Mouse (Mus musculus) myocyte (in vitro differentiated cells): ENCODE measurements around the gene Avil. TPM values are rescaled to one million over a fixed set of nuclear protein-coding genes. Genes with fewer than 3 reads are reported as not detected.
A peak's percentile ranks its signal among the peaks of the same experiment; 100 is the strongest.

ENCODE experiments used
- H3K27me3 ChIP-seq: one replicate; pipeline ENCODE4 v1.6.1; 2011; ENCODE audit not compliant: control insufficient read depth, insufficient read depth, insufficient read length
- H3K36me3 ChIP-seq: one replicate; pipeline ENCODE4 v1.6.1; 2011; ENCODE audit not compliant: control insufficient read depth, insufficient read depth
- H3K4me2 ChIP-seq: one replicate; pipeline ENCODE4 v1.6.1; 2011; ENCODE audit warnings: low read depth, control low read depth
- H3K4me3 ChIP-seq: one replicate; pipeline ENCODE4 v1.5.1; 2011; ENCODE audit warnings: mild to moderate bottlenecking, control low read depth, moderate library complexity
- H3K79me2 ChIP-seq: one replicate; pipeline ENCODE4 v1.6.1; 2011; ENCODE audit not compliant: control insufficient read depth, insufficient read depth
- H3ac ChIP-seq: one replicate; pipeline ENCODE4 v1.6.1; 2011; ENCODE audit not compliant: control insufficient read depth, insufficient read length
- CEBPB ChIP-seq: IDR thresholded peaks from 2 replicates; pipeline ENCODE4 v1.6.1; 2011; ENCODE audit warnings: mild to moderate bottlenecking, moderate library complexity; ENCODE audit not compliant: poor library complexity, insufficient read depth, severe bottlenecking
- E2F4 ChIP-seq: IDR thresholded peaks from one replicate; pipeline ENCODE4 v1.6.1; 2011; ENCODE audit warnings: mild to moderate bottlenecking, control low read depth, moderate library complexity; ENCODE audit not compliant: insufficient read depth
- MAX ChIP-seq: IDR thresholded peaks from one replicate; pipeline ENCODE4 v1.6.1; 2011; ENCODE audit warnings: low read depth, mild to moderate bottlenecking, control low read depth
- MYOD1 ChIP-seq, 3 experiments: IDR thresholded peaks; one replicate each; pipeline ENCODE4 v1.6.1; 2011; ENCODE audit warnings: control low read depth in 2 of 3, low read depth in 2 of 3, mild to moderate bottlenecking in 2 of 3, moderate library complexity in 1 of 3; ENCODE audit not compliant: insufficient read length in 2 of 3, control insufficient read depth in 1 of 3
- MYOG ChIP-seq, 3 experiments: IDR thresholded peaks; one replicate each; pipeline ENCODE4 v1.6.1; 2011; ENCODE audit warnings: control low read depth in 2 of 3, low read depth in 2 of 3, mild to moderate bottlenecking in 2 of 3; ENCODE audit not compliant: insufficient read length in 2 of 3, control insufficient read depth in 1 of 3, insufficient read depth in 1 of 3
- POLR2A ChIP-seq: IDR thresholded peaks from one replicate; pipeline ENCODE4 v1.6.1; 2011; ENCODE audit warnings: low read depth, mild to moderate bottlenecking, control low read depth, moderate library complexity; ENCODE audit not compliant: insufficient read length
- POLR2AphosphoS2 ChIP-seq: IDR thresholded peaks from one replicate; pipeline ENCODE4 v1.6.1; 2011; ENCODE audit warnings: low read depth, control low read depth; ENCODE audit not compliant: insufficient read length
- REST ChIP-seq: IDR thresholded peaks from one replicate; pipeline ENCODE4 v1.6.1; 2011; ENCODE audit warnings: mild to moderate bottlenecking, control low read depth, moderate library complexity; ENCODE audit not compliant: insufficient read depth, insufficient read length
- SRF ChIP-seq: IDR thresholded peaks from one replicate; pipeline ENCODE4 v1.6.1; 2011; ENCODE audit warnings: low read depth; ENCODE audit not compliant: control insufficient read depth, insufficient read length
- TCF12 ChIP-seq: IDR thresholded peaks from one replicate; pipeline ENCODE4 v1.6.1; 2011; ENCODE audit warnings: mild to moderate bottlenecking, control low read depth; ENCODE audit not compliant: poor library complexity, insufficient read depth, severe bottlenecking
- TCF3 ChIP-seq: IDR thresholded peaks from one replicate; pipeline ENCODE4 v1.6.1; 2011; ENCODE audit warnings: low read depth, control low read depth; ENCODE audit not compliant: insufficient read length
- USF1 ChIP-seq: IDR thresholded peaks from one replicate; pipeline ENCODE4 v1.6.1; 2011; ENCODE audit warnings: low read depth, mild to moderate bottlenecking, control low read depth, moderate library complexity
- polyA plus RNA-seq: library from polyadenylated mRNA; unstranded; fragments of >200 nt; fragmentation: generic; extraction: Trizol; gene quantifications from one replicate; pipeline ENCODE4 v1.2.1, GENCODE M21; 2012; ENCODE audit warnings: missing spikeins

The Avil gene
- polyA plus RNA-seq: 33.3 TPM

DNA sequence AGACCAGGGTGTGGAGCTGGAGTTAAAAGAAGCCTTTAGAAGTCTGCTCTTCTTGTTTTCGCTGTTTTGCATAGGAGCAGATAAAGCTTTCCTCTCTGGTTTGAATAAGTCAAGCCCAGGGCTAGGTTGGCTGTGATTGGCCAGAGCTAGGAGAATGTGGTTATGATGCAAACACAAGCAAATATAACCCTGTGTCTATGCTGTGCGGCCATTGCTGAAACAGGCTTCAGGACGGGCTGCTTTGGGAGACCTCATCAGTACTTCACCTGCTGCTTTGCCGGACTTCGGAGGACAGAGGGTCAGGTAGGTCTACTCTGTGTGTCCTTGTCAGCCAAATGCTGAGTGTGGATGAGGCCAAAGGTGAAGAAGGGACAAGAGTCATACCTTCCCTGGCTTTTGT is at the start of gene Avil:
Avil (plus strand) TSS at position 181 of the 400 bp plus-strand sequence.
- peak within 1 kb of the TSS; percentile 47 for H3K4me2 ChIP-seq
- no peak for TF ChIP-seq TCF12
- no peak for TF ChIP-seq SRF
- no peak for TF ChIP-seq REST
- no peak for TF ChIP-seq MYOD1 (IDR thresholded peaks at IDR 0.05; ENCODE audit: control insufficient read depth in 1 of 3, insufficient read length in 2 of 3, low read depth in 2 of 3)
- TF ChIP-seq MYOG (IDR thresholded peaks at IDR 0.05; ENCODE audit: control insufficient read depth in 1 of 3, insufficient read depth in 1 of 3, insufficient read length in 2 of 3, low read depth in 2 of 3): no peak
- no peak for TF ChIP-seq USF1
- no peak for TF ChIP-seq MAX
- peak; percentile 79; the same call in 1 of the 2 replicates for TF ChIP-seq CEBPB
- peak; percentile 94 for TF ChIP-seq POLR2AphosphoS2
- peak; percentile 68 for TF ChIP-seq POLR2A
- no peak for TF ChIP-seq TCF3
- no peak for TF ChIP-seq E2F4
- H3K79me2 ChIP-seq: no peaks in the 10 kb centered on the region
- H3K4me3 ChIP-seq: peak within 1 kb of the TSS; percentile 38
- no peak within 1 kb of the TSS for H3ac ChIP-seq
- no peaks in the 10 kb centered on the region for H3K27me3 ChIP-seq
- peaks cover 8% of the 10 kb centered on the region for H3K36me3 ChIP-seq

DNA sequence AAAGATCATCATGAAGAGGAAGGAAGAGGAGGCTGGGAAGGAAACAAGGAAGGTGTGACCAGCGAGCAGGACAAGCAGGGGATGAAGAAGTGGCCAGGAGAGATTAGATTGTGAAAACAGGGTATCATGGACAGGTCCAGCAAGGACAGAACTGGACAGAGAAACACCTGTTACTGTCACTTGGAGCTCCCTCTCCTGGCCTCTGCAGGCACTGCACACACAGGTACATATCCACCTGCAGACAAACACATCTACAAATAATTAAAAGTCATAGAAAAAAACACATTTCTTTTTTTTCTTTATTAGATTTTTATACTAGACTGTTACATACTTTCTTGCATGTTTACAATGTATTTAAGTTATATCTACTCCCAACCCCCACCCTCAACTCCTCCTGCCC is 48.1 kb upstream of the Avil start:
- H3K79me2 ChIP-seq: no peaks in the 10 kb centered on the region
- no peak overlapping the region for H3ac ChIP-seq
- TF ChIP-seq POLR2A (no peak), MYOD1 (IDR thresholded peaks at IDR 0.05; ENCODE audit: control insufficient read depth in 1 of 3, insufficient read length in 2 of 3, low read depth in 2 of 3) (peak in 1 of 3 experiments; percentile 34)
- H3K27me3 ChIP-seq: no peaks in the 10 kb centered on the region
- H3K36me3 ChIP-seq: no peaks in the 10 kb centered on the region
- no peak overlapping the region for H3K4me3 ChIP-seq
- H3K4me2 ChIP-seq: no peak overlapping the region

DNA sequence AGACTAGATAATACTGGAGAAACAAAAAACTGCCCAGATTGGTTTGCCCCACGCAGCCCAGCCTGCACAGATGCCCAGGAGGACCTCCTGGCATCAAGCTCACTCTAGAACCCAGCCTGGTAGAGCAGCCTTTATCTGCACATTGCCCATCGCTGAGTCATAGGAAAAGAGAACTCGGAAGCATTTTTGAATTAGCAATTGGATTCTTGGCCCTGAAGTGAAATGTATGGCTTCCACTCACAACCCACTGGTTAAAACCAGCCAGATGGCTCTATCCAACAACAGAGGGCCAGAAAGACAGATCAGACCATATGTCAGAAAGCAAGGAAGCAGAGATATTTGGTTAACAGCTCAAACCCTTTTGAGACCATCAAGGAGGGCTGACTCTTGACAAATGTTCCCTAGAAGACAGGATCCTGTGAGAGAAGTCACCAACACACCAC is 47.5 kb upstream of the Avil start:
- H3K79me2 ChIP-seq: no peaks in the 10 kb centered on the region
- H3K36me3 ChIP-seq: no peaks in the 10 kb centered on the region
- TF ChIP-seq POLR2A (no peak), MAX (no peak), TCF3 (no peak), MYOG (IDR thresholded peaks at IDR 0.05; ENCODE audit: control insufficient read depth in 1 of 3, insufficient read depth in 1 of 3, insufficient read length in 2 of 3, low read depth in 2 of 3) (peak in 1 of 3 experiments; percentile 7), SRF (no peak), E2F4 (no peak), MYOD1 (IDR thresholded peaks at IDR 0.05; ENCODE audit: control insufficient read depth in 1 of 3, insufficient read length in 2 of 3, low read depth in 2 of 3) (no peak), USF1 (no peak)
- no peaks in the 10 kb centered on the region for H3K27me3 ChIP-seq
- H3K4me2 ChIP-seq: peak overlapping the region; percentile 1
- H3K4me3 ChIP-seq: no peak overlapping the region
- H3ac ChIP-seq: no peak overlapping the region

DNA sequence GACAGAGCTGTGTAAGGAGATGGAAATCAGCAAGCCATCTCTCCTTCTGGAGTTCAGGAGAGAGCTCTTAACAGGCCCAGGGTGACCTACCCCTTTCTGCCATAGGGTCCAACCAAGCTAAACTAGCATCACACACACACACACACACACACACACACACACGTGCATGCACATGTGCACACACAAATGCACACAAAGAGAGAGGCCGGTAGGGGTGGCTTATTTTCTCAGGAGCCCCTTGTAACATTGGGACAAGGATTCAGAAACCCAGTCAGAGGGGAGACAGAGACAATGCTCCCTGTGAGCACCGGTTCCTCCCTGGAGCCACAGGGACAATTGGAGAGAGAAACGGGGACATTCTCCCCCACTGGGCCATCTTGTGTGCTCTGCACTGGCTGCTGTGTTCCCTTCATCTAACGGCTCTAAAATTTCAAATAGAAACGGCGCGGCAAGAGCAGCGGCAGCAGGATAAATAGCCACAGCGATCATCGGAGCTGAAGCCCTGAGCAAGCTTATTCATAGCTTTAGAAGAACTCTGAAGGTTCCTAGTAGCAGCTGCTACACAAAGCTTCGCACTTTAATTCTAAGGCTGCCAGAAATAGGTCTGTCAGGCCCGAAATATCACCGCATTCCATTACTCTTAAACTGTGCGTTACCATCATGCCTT is 43.7 kb upstream of the Avil start:
- Histone ChIP-seq H3ac (no peak overlapping the region), H3K4me2 (peak overlapping the region; percentile 70), H3K79me2 (no peaks in the 10 kb centered on the region), H3K4me3 (no peak overlapping the region), H3K27me3 (no peaks in the 10 kb centered on the region), H3K36me3 (no peaks in the 10 kb centered on the region)
- no peak for TF ChIP-seq TCF3
- no peak for TF ChIP-seq REST
- TF ChIP-seq SRF: no peak
- peak in 1 of 3 experiments; percentile 7 for TF ChIP-seq MYOG (IDR thresholded peaks at IDR 0.05; ENCODE audit: control insufficient read depth in 1 of 3, insufficient read depth in 1 of 3, insufficient read length in 2 of 3, low read depth in 2 of 3)
- peak in 2 of 3 experiments; percentile 1 to 20 for TF ChIP-seq MYOD1 (IDR thresholded peaks at IDR 0.05; ENCODE audit: control insufficient read depth in 1 of 3, insufficient read length in 2 of 3, low read depth in 2 of 3)
- TF ChIP-seq TCF12: no peak

DNA sequence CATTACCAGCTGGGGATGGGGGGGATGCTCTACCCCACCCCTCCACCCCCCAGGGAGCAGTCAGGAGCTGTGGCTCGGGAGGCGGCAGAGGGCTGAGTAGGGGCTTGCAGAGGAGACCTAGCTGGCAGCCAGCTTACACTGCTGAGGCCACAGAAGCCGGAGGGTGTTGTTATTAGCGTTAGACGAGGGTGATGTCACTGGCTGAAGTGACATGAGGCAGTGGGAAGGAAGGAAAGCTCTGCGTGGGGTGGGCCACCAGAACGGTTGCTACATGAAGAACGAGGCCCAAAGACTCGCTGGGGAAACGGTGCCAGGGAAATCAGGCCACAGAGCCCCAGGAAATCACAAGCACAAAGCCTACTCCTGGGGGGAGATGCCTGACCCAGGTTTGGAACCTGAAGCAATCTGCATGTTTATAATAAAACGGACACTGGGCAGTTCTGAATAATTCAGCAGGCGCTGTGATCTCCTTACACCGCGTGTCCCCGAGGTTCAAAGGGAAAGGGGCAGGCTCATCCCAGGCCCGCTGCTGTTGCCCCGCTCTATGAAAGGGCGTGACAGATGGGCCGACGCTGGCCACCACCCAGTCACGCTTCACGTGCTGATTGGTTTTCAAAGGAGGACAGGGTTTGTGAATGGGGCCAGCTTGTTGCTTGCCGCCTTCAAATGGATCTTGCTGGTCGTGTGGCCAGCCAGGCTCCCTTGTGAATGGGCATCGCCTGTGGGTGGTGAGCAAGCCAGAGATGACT is 43.0 kb upstream of the Avil start:
- TF ChIP-seq TCF3 (no peak), REST (no peak), E2F4 (no peak), CEBPB (no peak), POLR2A (peak; percentile 31), POLR2AphosphoS2 (no peak), MYOD1 (IDR thresholded peaks at IDR 0.05; ENCODE audit: control insufficient read depth in 1 of 3, insufficient read length in 2 of 3, low read depth in 2 of 3) (peak in 2 of 3 experiments; percentile 5 to 56), MYOG (IDR thresholded peaks at IDR 0.05; ENCODE audit: control insufficient read depth in 1 of 3, insufficient read depth in 1 of 3, insufficient read length in 2 of 3, low read depth in 2 of 3) (peak in 1 of 3 experiments; percentile 47), MAX (no peak), USF1 (no peak), TCF12 (no peak)
- no peaks in the 10 kb centered on the region for H3K79me2 ChIP-seq

More for the DNA sequence above, 43.0 kb upstream of the Avil start:
- Histone ChIP-seq H3ac (no peak overlapping the region), H3K36me3 (no peaks in the 10 kb centered on the region), H3K4me3 (no peak overlapping the region), H3K4me2 (peak overlapping the region; percentile 70), H3K27me3 (no peaks in the 10 kb centered on the region)
